Mouse (Mus musculus): ENCODE results near the gene Vamp2. TPM values are rescaled to one million over a fixed set of nuclear protein-coding genes. Genes with fewer than 3 reads are reported as not detected.
"Not testable (repeated sequence)": the region's sequence is repeated elsewhere in the genome, so short reads cannot be mapped to it uniquely, and the experiment has no call there.

Gene Vamp2
- total RNA-seq, 2 experiments from 2014 or later: 579 to 594 TPM

- intact Hi-C loops (cut with DNase I): no loop called here
Measured at GRCm38 (mm10) chr11:69078805-69079438, 9.4 kb upstream of the Vamp2 start.

GRCm38 (mm10) chr11:69080102-69080854, 8.0 kb upstream of the Vamp2 start:
- DNase-seq: no peak
- intact Hi-C loops (cut with DNase I): no loop called here

More at GRCm38 (mm10) chr11:69078805-69079438, 9.4 kb upstream of the Vamp2 start:
- no peak for DNase-seq

- intact Hi-C loops (cut with DNase I): no loop called here
- no peak for DNase-seq
Measured at GRCm38 (mm10) chr11:69080855-69081222, 7.5 kb upstream of the Vamp2 start.

GRCm38 (mm10) chr11:69081613-69082012, 6.7 kb upstream of the Vamp2 start:
- DNase-seq: no peak
- intact Hi-C loops (cut with DNase I): no loop called here

GRCm38 (mm10) chr11:69085608-69086007, 2.7 kb upstream of the Vamp2 start:
- DNase-seq: no peak
- intact Hi-C loops (cut with DNase I): no loop called here

GRCm38 (mm10) chr11:69086390-69086789, 1.9 kb upstream of the Vamp2 start:
- no peak for DNase-seq
- intact Hi-C loops (cut with DNase I): no loop called here

- DNase-seq: no peak
- intact Hi-C loops (cut with DNase I): no loop called here
Measured at GRCm38 (mm10) chr11:69087082-69087481, 1.2 kb upstream of the Vamp2 start.

GRCm38 (mm10) chr11:69087597-69087996, 693 bp upstream of the Vamp2 start:
- DNase-seq: no peak
- intact Hi-C loops (cut with DNase I): no loop called here

GRCm38 (mm10) chr11:69088856-69089615, 746 bp downstream of the Vamp2 start:
- DNase-seq: no peak
- intact Hi-C loops (cut with DNase I): no loop called here

GRCm38 (mm10) chr11:69089616-69090290, 1.5 kb downstream of the Vamp2 start:
- DNase-seq: no peak

GRCm38 (mm10) chr11:69090367-69090766, 2.1 kb downstream of the Vamp2 start:
- DNase-seq: no peak
- intact Hi-C loops (cut with DNase I): no loop called here

More at GRCm38 (mm10) chr11:69089616-69090290, 1.5 kb downstream of the Vamp2 start:
- intact Hi-C loops (cut with DNase I): no loop called here

GRCm38 (mm10) chr11:69091566-69092385, 3.5 kb downstream of the Vamp2 start:
- intact Hi-C loops (cut with DNase I): no loop called here
- DNase-seq: no peak

- DNase-seq: peak; percentile 82
- intact Hi-C loops (cut with DNase I): no loop called here
Measured at GRCm38 (mm10) chr11:69092386-69092751, 4.1 kb downstream of the Vamp2 start.

- intact Hi-C loops (cut with DNase I): no loop called here
- DNase-seq: no peak
Measured at GRCm38 (mm10) chr11:69092871-69093270, 4.6 kb downstream of the Vamp2 start.

- intact Hi-C loops (cut with DNase I); DNase-seq: not testable (repeated sequence)
Measured at GRCm38 (mm10) chr11:69093856-69094255, 5.6 kb downstream of the Vamp2 start.

GRCm38 (mm10) chr11:69094697-69095429, 6.6 kb downstream of the Vamp2 start, which contains the start of gene Per1:
Gene Per1 (plus strand): TSS chr11:69095217.
- peak; percentile 99 for DNase-seq
- intact Hi-C loops (cut with DNase I): no loop called here

GRCm38 (mm10) chr11:69095511-69096231, 7.4 kb downstream of the Vamp2 start:
- intact Hi-C loops (cut with DNase I): no loop called here
- no peak for DNase-seq

GRCm38 (mm10) chr11:69096360-69096986, 8.2 kb downstream of the Vamp2 start:
- DNase-seq: no peak
- intact Hi-C loops (cut with DNase I): no loop called here
